Mouse (Mus musculus) spleen, adult 2 months (tissue): ENCODE data around the gene Hectd4. TPM values are rescaled to one million over a fixed set of nuclear protein-coding genes. Genes with fewer than 3 reads are reported as not detected.

ENCODE experiments used
- DNase-seq, 2 experiments: peaks; one replicate each; pipeline versions ENCODE4 v3.0.0 to v3.0.0-alpha.2; 2012 to 2021; ENCODE audit warnings: low spot score in 2 of 2, low read depth in 1 of 2
- H3K27ac ChIP-seq: fragments of 200-500 bp; 2 replicates; pipeline ENCODE4 v1.5.1; 2012; ENCODE audit warnings: low read length, inconsistent platforms; ENCODE audit not compliant: insufficient read depth
- H3K27me3 ChIP-seq: fragments of 200-500 bp; 2 replicates; pipeline ENCODE4 v1.6.1; 2012; ENCODE audit warnings: mild to moderate bottlenecking, moderate library complexity, low read length, inconsistent platforms; ENCODE audit not compliant: control insufficient read depth, insufficient read depth
- H3K36me3 ChIP-seq: fragments of 200-500 bp; 2 replicates; pipeline ENCODE4 v1.6.1; 2012; ENCODE audit warnings: mild to moderate bottlenecking, low read length, inconsistent platforms; ENCODE audit not compliant: control insufficient read depth, insufficient read depth
- H3K4me1 ChIP-seq: fragments of 200-500 bp; 2 replicates; pipeline ENCODE4 v1.6.1; 2011; ENCODE audit warnings: inconsistent platforms; ENCODE audit not compliant: control insufficient read depth, insufficient read depth, insufficient read length
- H3K4me3 ChIP-seq: fragments of 200-500 bp; 2 replicates; pipeline ENCODE4 v1.5.1; 2011; ENCODE audit warnings: mild to moderate bottlenecking, inconsistent platforms; ENCODE audit not compliant: insufficient read depth, insufficient read length; ENCODE audit errors: extremely low read depth
- CTCF ChIP-seq: fragments of 200-500 bp; IDR thresholded peaks from 2 replicates; pipeline ENCODE4 v1.5.1; 2011; ENCODE audit warnings: mild to moderate bottlenecking, inconsistent platforms; ENCODE audit not compliant: insufficient read depth, insufficient read length, insufficient replicate concordance; ENCODE audit errors: extremely low read depth
- POLR2A ChIP-seq: fragments of 200-500 bp; IDR thresholded peaks from 2 replicates; pipeline ENCODE4 v1.6.1; 2011; ENCODE audit warnings: low read depth, low read length, inconsistent platforms
- WGBS: fragments of 180-500 bp; shearing (Covaris S2); methylation state at CpG from one replicate; pipeline ENCODE4 v1.1.7; 2018; 5-methylcytosine and 5-hydroxymethylcytosine counted together
- polyA plus RNA-seq: library from polyadenylated mRNA; depleted of rRNA; stranded (reverse); fragments of >200 nt; gene quantifications from 2 replicates; pipeline ENCODE4 v1.2.3, GENCODE M21; 2012

The Hectd4 gene
- polyA plus RNA-seq, 1 experiment: 28.4 TPM

DNA sequence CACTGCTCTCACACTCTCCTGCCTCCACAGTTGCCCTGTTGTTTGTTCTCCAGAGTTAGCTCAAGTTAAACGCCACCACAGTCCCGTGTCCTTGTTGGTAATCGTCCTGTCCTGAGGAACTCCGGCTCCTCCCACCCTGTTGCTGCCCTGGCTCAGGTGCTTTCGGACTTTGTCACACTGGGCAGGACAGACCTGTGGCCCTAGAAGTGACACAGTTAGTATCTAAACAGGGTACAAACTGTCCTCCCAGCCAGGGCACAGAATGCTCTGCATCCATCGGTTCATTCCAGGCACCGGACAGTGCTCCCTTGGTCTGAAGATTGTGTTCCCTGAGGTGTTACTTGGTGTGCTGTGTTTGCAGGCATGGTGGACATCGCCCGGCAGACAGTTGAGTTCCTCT, 114.0 kb downstream of the Hectd4 start:
- Histone ChIP-seq H3K27me3 (no peaks in the 10 kb centered on the region), H3K4me1 (no peaks in the 10 kb centered on the region; the same call in 1 of the 2 replicates), H3K36me3 (peaks cover 39% of the 10 kb centered on the region), H3K4me3 (no peak overlapping the region), H3K27ac (no peak overlapping the region)
- DNase-seq: no peak
- 97% methylated on average over 9 of the region's 9 CpGs for WGBS
- TF ChIP-seq CTCF: no peak
- no peak for TF ChIP-seq POLR2A

DNA sequence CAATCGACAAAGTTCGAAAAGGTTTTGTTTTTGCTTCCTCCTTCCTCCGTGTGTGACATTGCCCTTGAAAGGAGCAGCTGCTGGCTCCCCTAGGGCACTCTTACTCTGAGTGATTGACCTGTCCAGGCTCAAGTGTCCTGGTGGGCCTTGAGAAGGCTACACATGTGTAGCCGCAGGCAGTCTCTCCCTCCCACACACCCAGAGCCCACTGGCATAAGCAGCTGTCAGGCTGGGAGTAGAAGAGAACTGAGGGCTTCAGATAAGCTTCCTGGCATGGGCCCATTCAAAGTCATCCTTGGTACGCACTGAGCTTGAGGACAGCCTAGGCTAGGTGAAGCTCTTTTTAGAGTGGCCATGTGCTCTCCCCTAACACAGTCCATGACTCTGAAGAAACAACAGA, 114.4 kb downstream of the Hectd4 start:
- no peak for TF ChIP-seq CTCF
- TF ChIP-seq POLR2A: no peak
- DNase-seq: no peak
- H3K27me3 ChIP-seq: no peaks in the 10 kb centered on the region
- 85% methylated on average over 5 of the region's 5 CpGs for WGBS
- H3K27ac ChIP-seq: peak overlapping the region; percentile 51; the same call in 1 of the 2 replicates
- H3K4me1 ChIP-seq: no peaks in the 10 kb centered on the region; the same call in 1 of the 2 replicates
- no peak overlapping the region for H3K4me3 ChIP-seq
- H3K36me3 ChIP-seq: peaks cover 40% of the 10 kb centered on the region

DNA sequence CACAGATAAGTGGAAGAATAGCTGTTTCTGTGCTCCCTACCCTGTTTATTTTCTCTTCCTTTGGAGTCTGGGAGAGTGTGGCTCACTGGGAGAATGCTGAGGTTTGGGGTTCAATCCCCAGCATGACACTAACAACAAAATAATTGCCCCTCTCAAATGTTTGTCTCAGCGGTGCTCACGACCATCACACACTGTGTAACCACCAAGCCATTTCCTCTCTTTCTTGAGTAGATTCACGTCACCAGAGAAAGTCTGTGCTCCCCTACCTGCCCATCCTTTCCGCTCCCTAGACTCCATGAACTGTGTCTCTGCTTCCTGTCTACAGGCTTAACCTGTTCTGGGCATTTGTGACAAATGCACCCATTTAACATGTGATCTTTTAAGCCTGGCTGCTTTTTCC, 115.4 kb downstream of the Hectd4 start:
- peak overlapping the region; percentile 51; the same call in 1 of the 2 replicates for H3K27ac ChIP-seq
- H3K36me3 ChIP-seq: peaks cover 40% of the 10 kb centered on the region
- 78% methylated on average over 4 of the region's 4 CpGs for WGBS
- H3K27me3 ChIP-seq: no peaks in the 10 kb centered on the region
- peak in 1 of 2 experiments; percentile 30 for DNase-seq
- no peak overlapping the region for H3K4me3 ChIP-seq
- H3K4me1 ChIP-seq: no peaks in the 10 kb centered on the region; the same call in 1 of the 2 replicates
- TF ChIP-seq POLR2A: no peak
- TF ChIP-seq CTCF: no peak

DNA sequence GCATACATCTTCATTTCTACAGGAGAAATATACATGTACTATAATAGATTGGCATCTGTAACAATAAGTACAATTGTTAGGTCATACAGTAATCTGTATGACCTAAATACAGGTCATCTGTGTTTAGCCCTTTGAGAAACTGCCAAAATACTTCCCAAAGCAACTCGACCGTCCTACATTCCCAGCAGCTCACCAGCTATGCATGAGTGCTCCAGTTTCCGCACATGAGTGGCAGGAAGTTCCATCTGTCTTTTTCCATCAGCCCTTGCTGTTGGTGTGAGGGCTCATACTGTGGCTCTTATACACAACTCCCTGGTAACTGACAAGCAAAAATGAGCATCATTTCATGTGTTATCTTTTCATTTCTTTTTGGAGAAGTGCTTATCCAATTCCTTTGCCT, 116.0 kb downstream of the Hectd4 start:
- H3K27ac ChIP-seq: no peak overlapping the region
- H3K4me1 ChIP-seq: no peaks in the 10 kb centered on the region
- H3K27me3 ChIP-seq: no peaks in the 10 kb centered on the region
- H3K4me3 ChIP-seq: no peak overlapping the region
- H3K36me3 ChIP-seq: peaks cover 37% of the 10 kb centered on the region
- TF ChIP-seq POLR2A (no peak), CTCF (no peak)
- WGBS: 77% methylated on average over 3 of the region's 3 CpGs
- no peak for DNase-seq

DNA sequence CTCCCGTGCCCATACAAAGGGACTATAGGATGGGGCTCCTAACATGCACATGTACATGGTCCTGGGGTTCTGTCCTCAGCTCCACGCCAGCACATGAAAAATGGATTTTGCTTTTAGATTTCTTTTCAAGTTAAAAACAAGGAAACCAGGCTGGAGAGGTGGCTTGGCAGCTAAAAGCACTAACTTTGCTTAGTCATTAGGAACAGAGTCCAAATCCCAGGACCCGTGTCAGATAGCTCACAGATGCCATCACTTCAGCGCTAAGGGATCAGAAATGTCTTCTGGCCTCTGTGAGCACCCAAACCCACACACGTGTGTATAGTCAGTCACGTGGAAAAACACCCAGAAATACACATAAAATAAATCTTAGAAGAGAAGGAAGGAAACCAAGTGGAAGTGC, 116.8 kb downstream of the Hectd4 start:
- TF ChIP-seq CTCF (no peak), POLR2A (no peak)
- WGBS: 88% methylated on average over 6 of the region's 6 CpGs
- Histone ChIP-seq H3K27ac (no peak overlapping the region), H3K36me3 (peaks cover 34% of the 10 kb centered on the region), H3K4me1 (no peaks in the 10 kb centered on the region), H3K27me3 (no peaks in the 10 kb centered on the region), H3K4me3 (no peak overlapping the region)
- DNase-seq: no peak

DNA sequence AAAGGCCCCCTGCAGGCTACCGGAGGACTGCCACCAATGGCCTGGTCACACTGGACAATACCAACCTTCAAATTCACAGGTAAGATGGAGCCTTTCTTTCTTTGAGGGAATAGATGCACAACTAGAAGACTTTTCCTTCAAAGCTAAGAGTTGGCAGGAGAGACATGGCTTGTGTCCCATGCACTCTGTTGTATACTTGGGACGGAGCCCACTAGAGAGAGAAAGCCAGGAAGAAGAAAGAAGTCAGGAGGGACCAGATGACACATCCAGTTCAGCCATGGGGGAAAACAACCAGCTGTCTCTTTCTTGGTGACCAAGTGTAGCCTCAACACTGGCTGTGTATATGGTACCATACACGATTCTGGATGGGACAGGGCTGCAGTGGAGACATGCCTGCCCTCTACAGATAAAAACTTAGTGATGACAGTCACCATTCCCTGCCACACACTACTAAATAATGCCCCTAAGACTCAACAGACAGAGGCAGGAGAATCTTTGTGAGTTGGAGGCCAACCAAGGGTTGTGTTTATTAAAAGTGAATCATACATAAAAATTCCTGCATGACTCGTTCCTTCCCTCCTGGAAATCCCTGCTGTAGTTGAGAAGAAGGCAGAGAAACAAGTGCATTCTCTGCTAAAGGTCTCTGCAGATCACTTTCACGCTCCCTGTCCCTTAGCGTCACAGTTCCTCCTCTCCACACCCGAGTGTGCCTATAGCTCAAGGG, 119.7 kb downstream of the Hectd4 start:
- Histone ChIP-seq H3K36me3 (peaks cover 37% of the 10 kb centered on the region), H3K4me1 (no peaks in the 10 kb centered on the region), H3K4me3 (no peak overlapping the region), H3K27me3 (no peaks in the 10 kb centered on the region), H3K27ac (no peak overlapping the region)
- DNase-seq: no peak
- TF ChIP-seq CTCF (no peak), POLR2A (no peak)
- WGBS: 96% methylated on average over 7 of the region's 7 CpGs

DNA sequence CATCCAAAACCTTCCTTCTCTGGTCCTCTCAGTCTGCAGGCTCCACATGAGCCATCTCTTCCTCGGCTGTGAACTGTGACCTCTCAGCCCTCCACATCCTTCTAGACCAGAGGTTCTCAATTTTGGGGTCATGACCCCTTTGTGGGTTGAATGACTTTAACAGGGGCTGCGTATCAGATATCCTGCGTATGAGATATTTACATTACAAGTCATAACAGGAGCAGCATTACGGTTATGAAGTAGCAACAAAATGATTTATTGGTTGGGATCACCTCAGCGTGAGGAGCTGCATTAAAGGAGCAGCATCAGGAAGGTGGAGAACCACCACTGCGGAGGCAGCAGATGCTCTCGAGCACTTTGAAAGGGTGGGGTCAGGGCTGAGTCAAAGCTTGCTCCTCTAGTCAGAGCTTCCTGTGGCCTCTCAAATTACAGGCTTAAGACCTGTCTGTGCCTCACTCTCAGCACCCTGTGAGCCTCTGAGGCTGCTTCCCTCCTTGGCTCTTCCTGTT, 121.0 kb downstream of the Hectd4 start:
- H3K4me1 ChIP-seq: no peaks in the 10 kb centered on the region
- no peak overlapping the region for H3K4me3 ChIP-seq
- TF ChIP-seq POLR2A (no peak), CTCF (no peak)
- H3K27me3 ChIP-seq: no peaks in the 10 kb centered on the region
- 43% methylated on average over 7 of the region's 7 CpGs for WGBS
- DNase-seq: peak in 1 of 2 experiments; percentile 11
- peaks cover 37% of the 10 kb centered on the region for H3K36me3 ChIP-seq
- H3K27ac ChIP-seq: peak overlapping the region; percentile 39
